Mouse (Mus musculus) megakaryocyte, embryonic 14.5 days (primary cell): ENCODE measurements around the gene Prpsap2.

Experiments
- FLI1 ChIP-seq: IDR thresholded peaks from 2 replicates; pipeline ENCODE4 v1.6.1; 2012; ENCODE audit warnings: low read length, inconsistent platforms, mixed read lengths
- GATA1 ChIP-seq: IDR thresholded peaks from 3 replicates; pipeline ENCODE4 v1.6.1; 2012; ENCODE audit warnings: mixed read lengths, low read length, inconsistent platforms, borderline replicate concordance

DNA sequence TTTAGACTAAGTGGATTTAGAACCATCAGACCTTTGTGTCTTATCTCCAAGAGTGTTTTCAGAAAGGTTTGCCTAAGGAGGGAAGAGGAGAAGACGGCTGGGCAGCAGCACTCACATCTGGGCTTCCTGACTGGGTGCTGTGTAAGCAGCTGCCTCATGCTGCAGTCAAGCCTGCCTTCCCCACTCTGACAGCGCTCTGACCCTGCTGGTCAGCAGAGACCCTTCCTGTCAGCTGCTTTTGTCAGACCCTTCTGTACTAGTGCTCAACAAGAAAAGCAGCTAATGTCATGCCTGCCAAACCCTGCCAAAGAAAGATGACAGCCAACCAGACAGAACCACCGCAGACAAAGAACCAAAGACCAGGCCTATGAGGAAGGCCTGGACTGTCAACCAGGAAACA, 18.1 kb downstream of the Prpsap2 start:
- no peak for TF ChIP-seq GATA1
- no peak for TF ChIP-seq FLI1
